Mouse (Mus musculus) myocyte (in vitro differentiated cells): ENCODE measurements around the gene Ccdc122.
"Not testable (repeated sequence)": the region's sequence is repeated elsewhere in the genome, so short reads cannot be mapped to it uniquely, and the experiment has no call there.

Experiments used
- CEBPB ChIP-seq: IDR thresholded peaks from 2 replicates; pipeline ENCODE4 v1.6.1; 2011; ENCODE audit warnings: mild to moderate bottlenecking, moderate library complexity; ENCODE audit not compliant: poor library complexity, insufficient read depth, severe bottlenecking
- E2F4 ChIP-seq: IDR thresholded peaks from one replicate; pipeline ENCODE4 v1.6.1; 2011; ENCODE audit warnings: mild to moderate bottlenecking, control low read depth, moderate library complexity; ENCODE audit not compliant: insufficient read depth
- MAX ChIP-seq: IDR thresholded peaks from one replicate; pipeline ENCODE4 v1.6.1; 2011; ENCODE audit warnings: low read depth, mild to moderate bottlenecking, control low read depth
- MYOD1 ChIP-seq, 3 experiments: IDR thresholded peaks; one replicate each; pipeline ENCODE4 v1.6.1; 2011; ENCODE audit warnings: control low read depth in 2 of 3, low read depth in 2 of 3, mild to moderate bottlenecking in 2 of 3, moderate library complexity in 1 of 3; ENCODE audit not compliant: insufficient read length in 2 of 3, control insufficient read depth in 1 of 3
- MYOG ChIP-seq, 3 experiments: IDR thresholded peaks; one replicate each; pipeline ENCODE4 v1.6.1; 2011; ENCODE audit warnings: control low read depth in 2 of 3, low read depth in 2 of 3, mild to moderate bottlenecking in 2 of 3; ENCODE audit not compliant: insufficient read length in 2 of 3, control insufficient read depth in 1 of 3, insufficient read depth in 1 of 3
- POLR2A ChIP-seq: IDR thresholded peaks from one replicate; pipeline ENCODE4 v1.6.1; 2011; ENCODE audit warnings: low read depth, mild to moderate bottlenecking, control low read depth, moderate library complexity; ENCODE audit not compliant: insufficient read length
- POLR2AphosphoS2 ChIP-seq: IDR thresholded peaks from one replicate; pipeline ENCODE4 v1.6.1; 2011; ENCODE audit warnings: low read depth, control low read depth; ENCODE audit not compliant: insufficient read length
- REST ChIP-seq: IDR thresholded peaks from one replicate; pipeline ENCODE4 v1.6.1; 2011; ENCODE audit warnings: mild to moderate bottlenecking, control low read depth, moderate library complexity; ENCODE audit not compliant: insufficient read depth, insufficient read length
- TCF12 ChIP-seq: IDR thresholded peaks from one replicate; pipeline ENCODE4 v1.6.1; 2011; ENCODE audit warnings: mild to moderate bottlenecking, control low read depth; ENCODE audit not compliant: poor library complexity, insufficient read depth, severe bottlenecking
- TCF3 ChIP-seq: IDR thresholded peaks from one replicate; pipeline ENCODE4 v1.6.1; 2011; ENCODE audit warnings: low read depth, control low read depth; ENCODE audit not compliant: insufficient read length
- USF1 ChIP-seq: IDR thresholded peaks from one replicate; pipeline ENCODE4 v1.6.1; 2011; ENCODE audit warnings: low read depth, mild to moderate bottlenecking, control low read depth, moderate library complexity

DNA sequence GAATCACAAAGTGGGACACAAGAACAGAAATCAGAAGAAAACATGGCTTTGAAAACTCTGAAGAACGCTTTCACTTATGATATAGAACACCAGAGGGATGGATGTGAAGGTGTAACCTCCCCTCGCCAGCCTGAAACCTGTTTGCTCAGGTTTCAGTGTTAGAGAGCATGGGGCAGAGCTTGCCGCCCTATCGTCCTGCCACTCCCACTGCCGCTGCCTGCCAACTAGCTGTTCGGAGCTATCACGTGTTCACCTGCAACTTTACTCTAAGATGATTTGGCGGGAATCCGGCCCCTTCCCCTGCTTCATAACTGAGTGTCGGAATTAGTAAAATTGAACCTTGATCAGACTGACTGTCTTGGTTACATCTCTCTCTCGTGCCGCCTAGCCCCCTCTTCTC is 19.8 kb upstream of the Ccdc122 start:
- TF ChIP-seq POLR2A; TCF12; E2F4; CEBPB; MAX; MYOD1 (IDR thresholded peaks at IDR 0.05; ENCODE audit: control insufficient read depth in 1 of 3, insufficient read length in 2 of 3, low read depth in 2 of 3); MYOG (IDR thresholded peaks at IDR 0.05; ENCODE audit: control insufficient read depth in 1 of 3, insufficient read depth in 1 of 3, insufficient read length in 2 of 3, low read depth in 2 of 3); TCF3; USF1; REST; POLR2AphosphoS2: not testable (repeated sequence)
